Mouse (Mus musculus) testis, adult 10 weeks (tissue): ENCODE results near the gene Casp12. TPM values are rescaled to one million over a fixed set of nuclear protein-coding genes. Genes with fewer than 3 reads are reported as not detected.

ENCODE experiments used
- polyA plus RNA-seq: library from polyadenylated mRNA; stranded (reverse); fragments of 350-450 nt; fragmentation: Illumina TruSeq; extraction: RNeasy Lipid Tissue Mini Kit (QIAGEN cat#74804); gene quantifications from one replicate; pipeline ENCODE4 v1.2.3, GENCODE M21; 2014; ENCODE audit warnings: low read depth, low replicate concordance

The Casp12 gene
- 1.9 TPM for polyA plus RNA-seq

DNA sequence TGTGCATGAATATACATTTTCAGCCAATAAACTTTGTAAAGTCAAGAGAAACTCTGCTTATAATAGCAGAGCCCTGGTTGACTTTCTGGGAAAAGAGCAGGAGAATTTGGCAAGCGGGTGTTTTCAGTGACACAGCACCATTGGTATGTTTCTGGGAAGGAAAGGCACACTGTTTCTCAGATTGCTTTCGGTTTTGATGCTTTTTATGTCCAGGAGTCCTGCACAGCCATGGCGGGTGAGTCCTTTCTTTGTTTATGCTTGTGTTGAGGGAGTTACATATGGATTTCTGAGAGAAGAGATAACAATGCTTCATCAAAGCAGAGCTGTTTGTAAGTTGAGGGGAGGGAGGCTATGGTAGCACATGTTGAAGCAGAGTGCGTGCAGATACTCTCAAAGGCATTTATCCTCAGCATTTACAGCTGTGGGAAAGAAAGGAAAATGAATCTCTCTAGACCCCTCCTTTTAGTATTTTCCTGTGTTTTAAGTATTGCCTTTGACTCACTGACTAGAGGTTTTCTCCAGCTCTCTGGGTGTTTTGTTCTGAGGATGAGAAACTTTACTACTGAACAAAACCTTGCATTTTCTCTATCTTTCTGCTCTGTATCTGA lies at the start of gene Casp12:
TSS of gene Casp12 (plus strand) at position 140 of the 608 bp plus-strand sequence.

DNA sequence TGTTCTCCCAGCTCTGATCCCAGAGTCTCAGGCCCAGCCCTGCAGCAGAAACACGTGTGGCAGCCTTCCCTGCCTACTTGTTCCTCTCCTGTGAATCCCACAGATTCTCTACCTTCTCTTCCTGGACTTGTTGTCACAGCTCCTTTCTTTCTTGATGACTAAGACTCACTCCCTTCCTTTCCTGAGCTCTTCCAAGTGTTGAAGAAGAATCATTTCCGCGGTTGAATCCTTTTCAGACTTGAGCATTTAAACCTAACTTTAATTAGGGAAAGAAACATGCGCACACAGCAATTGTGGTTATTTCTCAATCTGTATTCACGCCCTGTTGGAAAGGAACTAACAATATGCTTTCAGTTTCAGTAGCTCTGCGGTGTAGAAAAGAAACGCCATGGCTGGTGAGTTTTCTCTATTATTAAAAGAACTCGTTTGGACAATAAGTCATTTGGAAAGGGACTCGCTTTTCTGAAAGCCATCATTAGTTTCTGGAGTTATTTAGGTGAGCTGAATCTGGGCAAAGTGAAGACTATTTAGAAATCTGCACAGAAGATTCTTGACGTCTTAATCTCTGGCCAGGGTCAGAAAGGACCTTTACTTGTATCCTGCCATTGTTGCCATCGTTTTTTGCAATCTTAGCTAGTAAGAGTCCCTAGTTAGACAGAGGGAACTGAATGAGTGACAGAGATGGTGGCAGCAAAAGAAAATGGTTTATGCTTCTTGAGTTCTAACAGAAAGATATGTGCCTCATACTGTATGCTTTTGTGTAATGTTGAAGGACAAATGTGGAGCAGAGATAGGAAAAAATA lies 46.7 kb upstream of the Casp12 start, which contains the start of gene Casp1:
TSS of gene Casp1 (plus strand) at position 189 of the 803 bp plus-strand sequence.

DNA sequence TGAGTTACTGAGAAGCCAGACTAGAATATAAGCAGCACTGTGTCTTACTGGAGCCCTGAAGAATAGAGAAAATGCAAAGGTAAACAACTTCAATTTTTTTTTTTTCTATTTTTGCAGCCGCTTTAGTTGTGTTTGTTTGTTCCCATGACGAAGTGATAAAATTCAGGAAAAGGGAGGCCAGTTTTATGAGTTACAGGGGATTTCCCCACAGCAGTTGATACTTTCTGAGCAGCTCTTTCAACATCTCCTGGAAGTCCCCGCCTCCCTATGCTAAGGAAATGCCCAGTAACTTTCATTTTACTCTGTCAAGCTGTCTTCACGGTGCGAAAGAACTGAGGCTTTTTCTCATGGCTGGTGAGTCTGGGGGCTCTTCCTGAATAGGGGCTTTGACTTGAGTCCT lies 36.7 kb upstream of the Casp12 start, which contains the start of gene Casp4:
TSS of gene Casp4 (plus strand) at position 268 of the 400 bp plus-strand sequence.

Other genes starting within 250 kb of the Casp12 start
- 7.2 TPM for gene Casp1, start 46.9 kb upstream of the Casp12 start, polyA plus RNA-seq
- gene Casp4, start 36.6 kb upstream of the Casp12 start, polyA plus RNA-seq = 0.69 TPM